Mouse (Mus musculus) c-Kit-negative CD71-positive TER-119-positive erythroid progenitor cells, embryonic 14.5 days (primary cell): Measurements from ENCODE around the gene Igf2bp1.
"Not testable (repeated sequence)": the region's sequence is repeated elsewhere in the genome, so short reads cannot be mapped to it uniquely, and the experiment has no call there.

Source experiments
- DNase-seq: peaks from one replicate; pipeline ENCODE4 v3.0.0-alpha.2; 2013; ENCODE audit warnings: low read depth, low spot score

Gene Igf2bp1

GRCm38 (mm10) chr11:95959152-95959551 is 46.6 kb downstream of the Igf2bp1 start:
- no peak for DNase-seq

GRCm38 (mm10) chr11:95958251-95958650 is 47.5 kb downstream of the Igf2bp1 start:
- DNase-seq: no peak

- DNase-seq: no peak
Measured at GRCm38 (mm10) chr11:95957407-95957806, 48.3 kb downstream of the Igf2bp1 start.

GRCm38 (mm10) chr11:95953313-95953712 is 52.4 kb downstream of the Igf2bp1 start:
- DNase-seq: no peak

DNA sequence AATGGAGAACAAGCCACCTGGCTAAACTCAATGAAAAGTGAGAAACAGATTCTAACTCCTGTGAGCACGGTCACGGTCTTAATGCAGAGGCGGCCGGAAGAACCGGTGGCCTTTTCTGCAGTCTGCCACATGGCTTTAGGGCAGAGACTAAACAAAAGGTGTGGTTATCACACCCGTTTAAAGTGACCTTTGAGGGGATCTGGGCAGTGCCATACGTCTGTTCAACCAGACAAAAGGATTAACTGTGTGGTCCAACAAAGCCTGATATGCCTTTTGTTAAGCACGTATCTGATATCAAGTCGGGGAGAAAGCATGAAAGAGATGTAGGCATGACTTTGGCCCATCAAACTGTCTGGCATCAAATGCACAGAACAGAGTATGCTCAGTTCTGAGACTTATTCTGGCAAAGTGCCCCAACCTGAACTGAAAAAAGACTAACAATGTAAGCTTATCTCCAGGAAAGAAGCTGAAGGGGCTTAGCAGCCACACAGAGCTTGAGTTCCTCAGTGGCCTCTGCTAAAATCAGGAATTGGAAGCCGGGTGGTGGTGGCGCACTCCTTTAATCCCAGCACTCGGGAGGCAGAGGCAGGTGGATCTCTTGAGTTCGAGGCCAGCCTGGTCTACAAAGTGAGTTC is 59.8 kb downstream of the Igf2bp1 start:
- DNase-seq: no peak

- DNase-seq: no peak
Measured at GRCm38 (mm10) chr11:95939828-95940507, 65.8 kb downstream of the Igf2bp1 start.

GRCm38 (mm10) chr11:95936409-95936808 is 69.3 kb downstream of the Igf2bp1 start:
- no peak for DNase-seq

GRCm38 (mm10) chr11:95932168-95932567 is 73.6 kb downstream of the Igf2bp1 start:
- not testable (repeated sequence) for DNase-seq

GRCm38 (mm10) chr11:95926398-95926797 is 79.3 kb downstream of the Igf2bp1 start:
- no peak for DNase-seq

GRCm38 (mm10) chr11:95925976-95926375 is 79.8 kb downstream of the Igf2bp1 start:
- DNase-seq: no peak

GRCm38 (mm10) chr11:95924215-95924614 is 81.5 kb downstream of the Igf2bp1 start:
- no peak for DNase-seq

DNA sequence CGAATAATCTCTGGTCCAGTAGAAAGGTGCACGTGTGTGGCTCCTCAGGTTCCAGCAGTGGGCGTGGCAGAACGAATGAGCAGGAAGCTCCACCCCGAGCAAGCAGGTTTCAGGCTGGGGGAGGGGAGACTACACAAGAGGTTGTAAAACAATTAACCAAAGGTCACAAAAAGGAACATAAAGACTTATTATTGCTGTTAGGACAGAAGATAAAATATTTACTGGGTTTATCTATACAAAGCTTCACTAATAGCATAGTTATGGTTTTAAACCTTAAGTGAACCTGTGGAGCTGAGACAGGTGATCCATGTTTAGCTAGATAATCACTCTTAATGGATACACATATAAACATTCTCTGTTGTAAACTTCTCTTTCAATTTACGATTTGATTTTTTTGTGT is 82.3 kb downstream of the Igf2bp1 start:
- DNase-seq: not testable (repeated sequence)

- DNase-seq: no peak
Measured at GRCm38 (mm10) chr11:95921991-95922621, 83.6 kb downstream of the Igf2bp1 start.

- no peak for DNase-seq
Measured at GRCm38 (mm10) chr11:95916426-95916825, 89.3 kb downstream of the Igf2bp1 start.

DNA sequence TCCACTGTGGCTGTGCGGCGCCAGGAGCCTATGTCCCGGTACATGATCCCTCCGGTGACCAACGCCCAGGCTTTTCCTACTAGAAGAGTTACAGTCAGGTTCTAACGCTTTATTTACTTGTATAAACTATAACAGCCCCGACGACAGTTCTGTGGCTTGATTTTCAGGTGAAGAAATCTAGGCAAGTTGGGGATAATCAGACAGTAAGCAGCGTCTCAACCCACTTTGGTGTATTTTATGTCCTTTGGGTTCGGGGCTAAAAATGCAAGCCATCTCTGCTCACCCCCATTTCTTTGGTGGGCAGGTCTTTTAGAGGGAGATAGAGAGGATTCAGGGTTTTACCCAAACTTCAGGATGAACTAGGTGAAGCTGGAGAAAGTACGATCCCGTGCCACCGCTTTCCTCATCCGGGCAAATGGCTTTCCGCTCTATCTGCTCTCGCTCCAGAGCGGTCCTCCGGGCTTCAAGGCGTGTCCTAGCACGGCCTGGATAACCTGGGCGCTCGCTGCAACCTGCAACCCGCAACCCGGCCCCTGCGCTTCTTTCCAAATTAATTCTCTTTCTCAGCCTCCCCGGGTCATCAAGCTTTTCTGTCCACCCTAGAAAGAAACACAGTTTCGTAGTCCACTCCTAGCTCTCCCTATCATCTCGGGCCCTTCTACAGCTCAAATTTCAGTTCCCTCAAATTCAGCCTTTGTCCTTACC is 90.6 kb downstream of the Igf2bp1 start:
- DNase-seq: no peak

GRCm38 (mm10) chr11:95914571-95914991 is 91.2 kb downstream of the Igf2bp1 start, which contains the start of gene B4galnt2:
TSS of gene B4galnt2 (minus strand) at chr11:95914891.
- DNase-seq: no peak

- DNase-seq: no peak
Measured at GRCm38 (mm10) chr11:95913959-95914566, 91.7 kb downstream of the Igf2bp1 start.

DNA sequence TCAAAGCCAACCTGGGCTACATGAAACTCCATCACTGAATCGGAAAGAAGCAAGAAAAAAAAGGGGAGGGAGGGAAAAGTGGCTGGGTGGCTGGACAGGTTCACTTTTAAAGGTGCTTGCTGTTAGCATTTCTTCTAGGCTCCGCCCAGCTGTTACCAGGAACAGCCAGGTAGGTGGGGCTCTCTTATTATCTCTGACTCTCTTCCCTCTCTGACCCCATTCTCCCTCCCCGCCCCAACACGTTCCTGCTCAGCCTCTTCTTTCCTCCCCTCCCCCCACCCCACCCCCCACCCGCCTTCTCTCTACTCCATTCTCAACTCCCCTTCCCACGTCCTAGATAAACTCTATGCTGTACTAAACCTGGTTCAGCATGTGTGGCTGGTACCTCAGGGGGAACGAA is 94.2 kb downstream of the Igf2bp1 start:
- DNase-seq: no peak

- DNase-seq: no peak
Measured at GRCm38 (mm10) chr11:95907805-95908524, 97.8 kb downstream of the Igf2bp1 start.
